Mouse (Mus musculus): Measurements from ENCODE around the gene 1810009A15Rik.
A peak's percentile ranks its signal among the peaks of the same experiment; 100 is the strongest.
"Not testable (repeated sequence)": the region's sequence is repeated elsewhere in the genome, so short reads cannot be mapped to it uniquely, and the experiment has no call there.

1810009A15Rik gene

GRCm38 (mm10) chr19:8888511-8889385 lies at the start of gene 1810009A15Rik, which contains the start of gene Gm49416:
Gene 1810009A15Rik (plus strand): TSS chr19:8888853.
Gene Gm49416 (plus strand): TSS chr19:8888926.
- DNase-seq, result peak; percentile 94 to 95

- no peak for DNase-seq
These were observed 49.3 kb upstream of the 1810009A15Rik start, which contains the start of gene Gng3 for GRCm38 (mm10) chr19:8839103-8839907. Gene Gng3 (minus strand): TSS chr19:8839194.

- peak; percentile 63 to 68 for DNase-seq
These were observed 48.5 kb upstream of the 1810009A15Rik start for GRCm38 (mm10) chr19:8839908-8840791.

GRCm38 (mm10) chr19:8841012-8841411 lies 47.6 kb upstream of the 1810009A15Rik start:
- no peak for DNase-seq

- DNase-seq, result no peak
These were observed 45.7 kb upstream of the 1810009A15Rik start for GRCm38 (mm10) chr19:8842961-8843360.

- peak; percentile 61 to 72 for DNase-seq
These were observed 44.1 kb upstream of the 1810009A15Rik start for GRCm38 (mm10) chr19:8844371-8845129.

GRCm38 (mm10) chr19:8848356-8848755 lies 40.3 kb upstream of the 1810009A15Rik start:
- DNase-seq, result no peak

GRCm38 (mm10) chr19:8850402-8850901 lies 38.2 kb upstream of the 1810009A15Rik start, which contains the start of gene Lrrn4cl:
Gene Lrrn4cl (plus strand): TSS chr19:8850768.
- DNase-seq, result no peak

- DNase-seq, result no peak
These were observed 37.0 kb upstream of the 1810009A15Rik start for GRCm38 (mm10) chr19:8851639-8852038.

- no peak for DNase-seq
These were observed 36.3 kb upstream of the 1810009A15Rik start for GRCm38 (mm10) chr19:8852236-8852928.

- no peak for DNase-seq
These were observed 35.5 kb upstream of the 1810009A15Rik start for GRCm38 (mm10) chr19:8853117-8853516.

- DNase-seq, result peak; percentile 41 to 46
These were observed 31.0 kb upstream of the 1810009A15Rik start for GRCm38 (mm10) chr19:8857689-8858088.

GRCm38 (mm10) chr19:8859018-8859417 lies 29.6 kb upstream of the 1810009A15Rik start:
- peak; percentile 52 to 54 for DNase-seq

GRCm38 (mm10) chr19:8864265-8864664 lies 24.4 kb upstream of the 1810009A15Rik start:
- no peak for DNase-seq

GRCm38 (mm10) chr19:8870381-8870780 lies 18.3 kb upstream of the 1810009A15Rik start:
- DNase-seq, result not testable (repeated sequence)

- no peak for DNase-seq
These were observed 17.8 kb upstream of the 1810009A15Rik start for GRCm38 (mm10) chr19:8870838-8871237.

- peak; percentile 97 for DNase-seq
These were observed 17.1 kb upstream of the 1810009A15Rik start, which contains the start of gene Ubxn1 for GRCm38 (mm10) chr19:8871267-8872186. Gene Ubxn1 (plus strand): TSS chr19:8871496.

- no peak for DNase-seq
These were observed 16.3 kb upstream of the 1810009A15Rik start for GRCm38 (mm10) chr19:8872266-8872840.

- no peak for DNase-seq
These were observed 13.6 kb upstream of the 1810009A15Rik start for GRCm38 (mm10) chr19:8875031-8875430.

All from thymus, postnatal 36 days (tissue).